Mouse (Mus musculus) limb, embryonic 15.5 days (tissue): ENCODE data around the gene Amigo3. TPM values are rescaled to one million over a fixed set of nuclear protein-coding genes. Genes with fewer than 3 reads are reported as not detected.
A peak's percentile ranks its signal among the peaks of the same experiment; 100 is the strongest.
"Not testable (repeated sequence)": the region's sequence is repeated elsewhere in the genome, so short reads cannot be mapped to it uniquely, and the experiment has no call there.

ENCODE experiments used
- ATAC-seq: fragments of 200-750 bp; cut with Nextera tagmentation; 2 replicates; pipeline ENCODE4 v1.8.0; 2017; ENCODE audit warnings: low read depth, moderate TSS enrichment; ENCODE audit not compliant: insufficient number of reproducible peaks, low FRiP score, low TSS enrichment
- H3K27ac ChIP-seq: fragments of 300-500 bp; sonication (generic); 2 replicates; pipeline ENCODE4 v1.5.1; 2015; ENCODE audit warnings: moderate library complexity, mild to moderate bottlenecking, inconsistent platforms
- H3K27me3 ChIP-seq: fragments of 300-500 bp; sonication (generic); 2 replicates; pipeline ENCODE4 v1.6.1; 2015; ENCODE audit warnings: inconsistent platforms
- H3K36me3 ChIP-seq: fragments of 300-500 bp; sonication (generic); 2 replicates; pipeline ENCODE4 v1.6.1; 2015; ENCODE audit warnings: inconsistent platforms
- H3K4me1 ChIP-seq: fragments of 300-500 bp; sonication (generic); 2 replicates; pipeline ENCODE4 v1.6.1; 2015; ENCODE audit warnings: inconsistent platforms
- H3K4me2 ChIP-seq: fragments of 300-500 bp; sonication (generic); 2 replicates; pipeline ENCODE4 v1.6.1; 2015; ENCODE audit warnings: mild to moderate bottlenecking, inconsistent platforms
- H3K4me3 ChIP-seq: fragments of 300-500 bp; sonication (generic); 2 replicates; pipeline ENCODE4 v1.5.1; 2015; ENCODE audit warnings: mild to moderate bottlenecking, inconsistent platforms
- H3K9ac ChIP-seq: fragments of 300-500 bp; sonication (generic); 2 replicates; pipeline ENCODE4 v1.6.1; 2015; ENCODE audit warnings: inconsistent platforms
- H3K9me3 ChIP-seq: fragments of 300-500 bp; sonication (generic); 2 replicates; pipeline ENCODE4 v1.6.1; 2016; ENCODE audit warnings: inconsistent platforms
- WGBS: fragments of 180-500 bp; shearing (Covaris S2); methylation state at CpG from one replicate; pipeline ENCODE4 v1.1.7; 2015; 5-methylcytosine and 5-hydroxymethylcytosine counted together
- polyA plus RNA-seq: library from polyadenylated mRNA; unstranded; fragments of >200 nt; fragmentation: Nextera tagmentation; extraction: Ambion mirVana; gene quantifications from 2 replicates; pipeline ENCODE4 v1.2.1, GENCODE M21; 2015

Gene Amigo3
- 4.4 and 4.7 TPM in 2 replicates for polyA plus RNA-seq

DNA sequence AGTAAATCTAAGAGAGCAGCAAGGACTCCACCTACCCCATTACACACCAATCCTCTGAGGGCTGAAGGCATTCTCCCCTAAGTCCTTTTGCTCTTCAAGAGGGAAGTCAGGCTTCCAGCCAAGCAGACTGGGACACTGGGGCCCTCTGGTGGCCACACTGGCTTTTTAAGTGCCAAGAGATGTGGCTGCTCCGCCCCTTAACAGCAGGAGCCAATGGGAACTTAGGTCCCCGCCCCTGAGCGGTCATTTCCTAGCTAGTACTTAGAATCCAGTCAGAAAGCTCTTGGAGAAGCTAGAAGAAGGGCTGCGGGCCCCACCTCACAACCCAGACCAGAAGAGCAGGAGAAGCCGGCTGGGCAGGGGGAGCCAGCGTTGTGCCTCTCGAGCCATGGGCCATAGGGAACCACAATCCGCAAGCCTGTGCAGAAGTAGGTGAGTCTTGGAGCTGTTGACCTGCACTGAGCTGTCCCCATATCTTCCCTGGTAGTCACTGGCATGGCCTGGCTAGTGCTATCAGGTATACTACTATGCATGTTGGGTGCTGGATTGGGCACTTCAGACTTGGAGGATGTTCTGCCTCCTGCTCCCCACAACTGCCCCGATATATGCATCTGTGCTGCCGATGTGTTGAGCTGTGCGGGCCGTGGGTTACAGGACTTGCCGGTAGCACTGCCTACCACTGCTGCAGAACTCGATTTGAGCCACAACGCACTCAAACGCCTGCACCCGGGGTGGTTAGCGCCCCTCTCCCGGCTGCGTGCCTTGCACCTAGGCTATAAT, at the start of gene Amigo3:
Gene Amigo3 (plus strand): TSS at position 275 of the 780 bp plus-strand sequence.
- H3K4me1 ChIP-seq: peaks cover 50% of the 10 kb centered on the region

GRCm38 (mm10) chr9:108003531-108003890, 49.4 kb upstream of the Amigo3 start:
- Histone ChIP-seq H3K4me1 (peaks cover 28% of the 10 kb centered on the region), H3K4me2 (peak overlapping the region; percentile 69), H3K36me3 (0 out of 2 replicates have a peak, but pooled peaks cover 5% of the 10 kb centered on the region), H3K9ac (peak overlapping the region; percentile 92), H3K9me3 (no peaks in the 10 kb centered on the region), H3K27ac (peak overlapping the region; percentile 95), H3K4me3 (peak overlapping the region; percentile 73), H3K27me3 (no peaks in the 10 kb centered on the region)
- no peak for ATAC-seq
- 4% methylated on average over 8 of the region's 8 CpGs for WGBS

More for the DNA sequence above, at the start of gene Amigo3:
- H3K27ac ChIP-seq: peak within 1 kb of the TSS; percentile 72
- peak within 1 kb of the TSS; percentile 23 for H3K4me3 ChIP-seq
- peak within 1 kb of the TSS; percentile 43 for H3K4me2 ChIP-seq
- ATAC-seq: peak; percentile 37
- H3K9me3 ChIP-seq: no peaks in the 10 kb centered on the region
- H3K36me3 ChIP-seq: peaks cover 67% of the 10 kb centered on the region
- no peaks in the 10 kb centered on the region for H3K27me3 ChIP-seq
- no peak within 1 kb of the TSS for H3K9ac ChIP-seq
- WGBS: 54% methylated on average over 20 of the region's 20 CpGs

DNA sequence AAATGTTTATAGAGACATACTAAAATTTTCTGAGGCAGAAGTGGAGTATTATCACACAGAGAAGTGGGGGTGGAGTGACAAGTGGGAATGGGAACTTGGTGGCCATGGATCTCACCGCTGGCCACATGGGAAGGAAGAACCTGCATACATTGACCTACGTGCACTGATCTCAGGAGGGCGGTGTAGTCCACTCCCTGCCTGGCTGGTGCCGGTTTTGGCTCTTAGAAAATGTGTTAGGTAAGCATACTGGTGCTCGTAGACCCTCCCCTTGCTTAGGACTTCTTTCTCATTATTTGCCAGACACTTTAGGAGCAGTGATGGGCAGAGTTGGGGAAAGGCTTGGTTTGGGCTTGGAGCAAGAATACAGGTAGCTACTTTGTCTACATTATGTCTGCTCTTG, 44.9 kb upstream of the Amigo3 start:
- 89% methylated on average over 5 of the region's 5 CpGs for WGBS
- Histone ChIP-seq H3K4me2 (no peak overlapping the region), H3K36me3 (peaks cover 8% of the 10 kb centered on the region; the same call in 1 of the 2 replicates), H3K9ac (no peak overlapping the region), H3K4me3 (no peak overlapping the region), H3K27ac (no peak overlapping the region), H3K27me3 (no peaks in the 10 kb centered on the region), H3K4me1 (peaks cover 21% of the 10 kb centered on the region), H3K9me3 (no peaks in the 10 kb centered on the region)
- no peak for ATAC-seq

- Histone ChIP-seq H3K9ac (no peak overlapping the region), H3K27ac (no peak overlapping the region), H3K9me3 (no peaks in the 10 kb centered on the region), H3K27me3 (no peaks in the 10 kb centered on the region), H3K4me2 (no peak overlapping the region), H3K4me3 (no peak overlapping the region), H3K4me1 (0 out of 2 replicates have a peak, but pooled peaks cover 4% of the 10 kb centered on the region), H3K36me3 (peaks cover 12% of the 10 kb centered on the region)
- no peak for ATAC-seq
Measured at GRCm38 (mm10) chr9:108010385-108010784, 42.6 kb upstream of the Amigo3 start.

DNA sequence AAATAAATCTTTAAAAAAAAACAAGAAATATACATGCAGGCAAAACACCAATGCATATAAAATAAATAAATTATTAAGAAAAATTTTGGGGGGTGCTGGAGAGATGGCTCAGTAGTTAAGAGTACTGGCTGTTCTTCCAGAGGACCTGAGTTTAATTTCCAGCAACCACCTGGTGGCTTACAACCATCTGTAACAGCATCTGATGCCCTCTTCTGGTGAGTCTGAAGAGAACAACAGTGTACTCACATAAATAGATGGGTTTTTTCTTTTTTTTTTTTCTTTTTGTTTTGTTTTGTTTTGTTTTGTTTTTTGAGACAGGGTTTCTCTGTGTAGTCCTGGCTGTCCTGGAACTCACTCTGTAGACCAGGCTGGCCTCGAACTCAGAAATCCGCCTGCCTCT, 39.4 kb upstream of the Amigo3 start:
- H3K4me3 ChIP-seq, H3K9me3 ChIP-seq, H3K27ac ChIP-seq, H3K9ac ChIP-seq, H3K4me2 ChIP-seq, H3K4me1 ChIP-seq, H3K27me3 ChIP-seq, ATAC-seq: not testable (repeated sequence)
- 95% methylated on average over 2 of the region's 2 CpGs for WGBS
- H3K36me3 ChIP-seq: peaks cover 11% of the 10 kb centered on the region

DNA sequence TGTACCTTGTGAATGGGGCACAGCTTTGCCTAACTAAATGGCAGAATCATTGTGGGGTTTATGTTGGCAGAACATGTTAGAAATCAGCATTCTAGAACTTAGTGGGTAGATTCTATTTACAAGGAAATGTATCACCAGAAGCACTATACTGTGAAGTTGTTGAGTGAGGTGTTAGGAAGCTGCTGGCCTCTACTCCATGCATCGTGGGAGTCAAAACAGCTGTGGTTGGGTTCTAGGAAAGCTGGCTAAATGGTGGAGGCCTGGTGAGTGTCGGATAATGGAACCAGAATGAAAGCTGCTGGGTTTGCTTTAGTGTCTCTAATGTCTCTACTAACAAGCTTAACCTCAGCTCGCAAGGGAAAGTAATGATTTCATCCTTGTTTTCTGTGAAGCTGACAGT, 35.8 kb upstream of the Amigo3 start:
- 77% methylated on average over 3 of the region's 3 CpGs for WGBS
- Histone ChIP-seq H3K4me2 (no peak overlapping the region), H3K4me1 (no peaks in the 10 kb centered on the region), H3K27ac (no peak overlapping the region), H3K36me3 (peaks cover 11% of the 10 kb centered on the region), H3K9ac (no peak overlapping the region), H3K9me3 (no peaks in the 10 kb centered on the region), H3K27me3 (no peaks in the 10 kb centered on the region), H3K4me3 (no peak overlapping the region)
- no peak for ATAC-seq

- H3K27ac ChIP-seq: no peak overlapping the region
- H3K9me3 ChIP-seq: no peaks in the 10 kb centered on the region
- no peak overlapping the region for H3K9ac ChIP-seq
- no peaks in the 10 kb centered on the region for H3K27me3 ChIP-seq
- no peak for ATAC-seq
- H3K4me2 ChIP-seq: no peak overlapping the region
- no peaks in the 10 kb centered on the region for H3K4me1 ChIP-seq
- no peak overlapping the region for H3K4me3 ChIP-seq
- 88% methylated on average over 1 of the region's 1 CpGs for WGBS
- H3K36me3 ChIP-seq: peaks cover 17% of the 10 kb centered on the region
Measured at GRCm38 (mm10) chr9:108020741-108021140, 32.2 kb upstream of the Amigo3 start.

GRCm38 (mm10) chr9:108023216-108023615, 29.7 kb upstream of the Amigo3 start:
- H3K4me2 ChIP-seq: no peak overlapping the region
- ATAC-seq: no peak
- H3K27me3 ChIP-seq: no peaks in the 10 kb centered on the region
- no peaks in the 10 kb centered on the region for H3K9me3 ChIP-seq
- H3K4me1 ChIP-seq: no peaks in the 10 kb centered on the region
- peaks cover 36% of the 10 kb centered on the region for H3K36me3 ChIP-seq
- no peak overlapping the region for H3K27ac ChIP-seq
- H3K4me3 ChIP-seq: no peak overlapping the region
- WGBS: 86% methylated on average over 3 of the region's 3 CpGs
- H3K9ac ChIP-seq: no peak overlapping the region

GRCm38 (mm10) chr9:108026584-108026983, 26.4 kb upstream of the Amigo3 start:
- no peak overlapping the region for H3K4me2 ChIP-seq
- no peaks in the 10 kb centered on the region for H3K4me1 ChIP-seq
- H3K36me3 ChIP-seq: peaks cover 50% of the 10 kb centered on the region
- H3K9me3 ChIP-seq: no peaks in the 10 kb centered on the region
- no peak overlapping the region for H3K27ac ChIP-seq
- no peak overlapping the region for H3K4me3 ChIP-seq
- H3K27me3 ChIP-seq: no peaks in the 10 kb centered on the region
- no peak overlapping the region for H3K9ac ChIP-seq
- ATAC-seq: no peak
- WGBS: 83% methylated on average over 3 of the region's 3 CpGs

- H3K9me3 ChIP-seq: no peaks in the 10 kb centered on the region
- no peak for ATAC-seq
- 97% methylated on average over 3 of the region's 3 CpGs for WGBS
- no peak overlapping the region for H3K4me3 ChIP-seq
- H3K27ac ChIP-seq: no peak overlapping the region
- H3K4me2 ChIP-seq: no peak overlapping the region
- H3K36me3 ChIP-seq: peaks cover 61% of the 10 kb centered on the region
- H3K9ac ChIP-seq: no peak overlapping the region
- no peaks in the 10 kb centered on the region for H3K4me1 ChIP-seq
- H3K27me3 ChIP-seq: no peaks in the 10 kb centered on the region
Measured at GRCm38 (mm10) chr9:108027867-108028266, 25.1 kb upstream of the Amigo3 start.

- no peak overlapping the region for H3K27ac ChIP-seq
- no peaks in the 10 kb centered on the region for H3K27me3 ChIP-seq
- ATAC-seq: no peak
- H3K4me2 ChIP-seq: no peak overlapping the region
- H3K4me3 ChIP-seq: no peak overlapping the region
- H3K9me3 ChIP-seq: no peaks in the 10 kb centered on the region
- no peaks in the 10 kb centered on the region for H3K4me1 ChIP-seq
- H3K36me3 ChIP-seq: peaks cover 56% of the 10 kb centered on the region
- WGBS: 92% methylated on average over 5 of the region's 5 CpGs
- H3K9ac ChIP-seq: no peak overlapping the region
Measured at GRCm38 (mm10) chr9:108032126-108032525, 20.8 kb upstream of the Amigo3 start.

- no peak overlapping the region for H3K9ac ChIP-seq
Measured at GRCm38 (mm10) chr9:108035331-108036156, 17.4 kb upstream of the Amigo3 start.

More at GRCm38 (mm10) chr9:108035331-108036156, 17.4 kb upstream of the Amigo3 start:
- Histone ChIP-seq H3K27me3 (no peaks in the 10 kb centered on the region), H3K4me1 (no peaks in the 10 kb centered on the region), H3K4me2 (no peak overlapping the region), H3K27ac (peak overlapping the region; percentile 38; the same call in 1 of the 2 replicates), H3K36me3 (peaks cover 48% of the 10 kb centered on the region), H3K4me3 (no peak overlapping the region), H3K9me3 (no peaks in the 10 kb centered on the region)
- no peak for ATAC-seq
- WGBS: 92% methylated on average over 2 of the region's 2 CpGs
